Mouse (Mus musculus) heart, postnatal 0 days (tissue): ENCODE data around the gene Arhgef6.

ENCODE experiments used
- CTCF ChIP-seq: IDR thresholded peaks from 2 replicates; pipeline ENCODE4 v1.5.1; 2016; ENCODE audit warnings: antibody characterized with exemption, control low read depth, low read depth
- EP300 ChIP-seq: IDR thresholded peaks from 2 replicates; pipeline ENCODE4 v1.6.1; 2016; ENCODE audit warnings: antibody characterized with exemption, low read depth

GRCm38 (mm10) chrX:57221881-57222280 lies 116.6 kb downstream of the Arhgef6 start:
- no peak for TF ChIP-seq CTCF
- no peak for TF ChIP-seq EP300
